Mouse (Mus musculus): ENCODE results near the gene Cltb. TPM values are rescaled to one million over a fixed set of nuclear protein-coding genes. Genes with fewer than 3 reads are reported as not detected.
A peak's percentile ranks its signal among the peaks of the same experiment; 100 is the strongest.

The Cltb gene
- total and polyA plus RNA-seq, 3 experiments: 9.2 to 19.5 (median 17.9) TPM

GRCm38 (mm10) chr13:54591776-54592356 is 19.3 kb downstream of the Cltb start:
- Histone ChIP-seq H3K4me2 (ENCODE audit: insufficient read depth, low read depth, poor library complexity, severe bottlenecking) (peak overlapping the region; percentile 65), H3K36me3 (replicated peaks in 1 of 2; ENCODE audit: control insufficient read depth in 1 of 2, insufficient read depth in 1 of 2, low read length in 1 of 2) (peaks cover 8 to 70% of the 10 kb centered on the region in 2 experiments), H3K79me2 (replicated peaks; ENCODE audit: control insufficient read depth, extremely low read depth, insufficient read depth, poor library complexity, severe bottlenecking) (peaks cover 28% of the 10 kb centered on the region), H3K27ac (ENCODE audit: insufficient read depth, low read depth) (no peak overlapping the region), H3K9ac (ENCODE audit: insufficient read depth, low read depth) (no peak overlapping the region), H3K4me3 (replicated peaks in 1 of 3; ENCODE audit: low read depth in 2 of 3, low read length in 2 of 3, poor library complexity in 1 of 3) (no peak overlapping the region), H3K4me1 (ENCODE audit: control insufficient read depth in 1 of 2, insufficient read depth in 2 of 2) (peaks cover 7 to 30% of the 10 kb centered on the region in 2 experiments), H3K9me3 (replicated peaks; ENCODE audit: low read length) (no peaks in the 10 kb centered on the region), H3K27me3 (replicated peaks) (no peaks in the 10 kb centered on the region)
- dilution Hi-C loops (cut with MboI; ENCODE audit: extremely low pct_ligation_motif_present, extremely low pct_unique_long_range_greater_than_20kb, low sequenced_read_pairs) (no loop called here), in situ Hi-C loops (cut with MboI; ENCODE audit: low pct_ligation_motif_present, low pct_unique_long_range_greater_than_20kb, low sequenced_read_pairs) (no loop called here)
- TF ChIP-seq TBP (conservative IDR thresholded peaks at IDR 0.05; ENCODE audit: low read depth, low read length): no peak
- no peak for TF ChIP-seq BHLHE40 (IDR thresholded peaks at IDR 0.05; ENCODE audit: low read depth, low read length)
- no peak for TF ChIP-seq ZC3H11A (IDR thresholded peaks at IDR 0.05; ENCODE audit: low read depth, low read length)
- no peak for TF ChIP-seq RAD21 (IDR thresholded peaks at IDR 0.05; ENCODE audit: low read depth, low read length)
- no peak for TF ChIP-seq SMC3 (IDR thresholded peaks at IDR 0.05; ENCODE audit: low read depth, low read length)
- TF ChIP-seq EP300 (IDR thresholded peaks at IDR 0.05; ENCODE audit: low read length): no peak
- TF ChIP-seq TCF12 (IDR thresholded peaks at IDR 0.05; ENCODE audit: low read depth, low read length): no peak
- TF ChIP-seq JUND (conservative IDR thresholded peaks at IDR 0.05; ENCODE audit: low read depth, low read length): no peak
- no peak for DNase-seq (ENCODE audit: extremely low read depth)

DNA sequence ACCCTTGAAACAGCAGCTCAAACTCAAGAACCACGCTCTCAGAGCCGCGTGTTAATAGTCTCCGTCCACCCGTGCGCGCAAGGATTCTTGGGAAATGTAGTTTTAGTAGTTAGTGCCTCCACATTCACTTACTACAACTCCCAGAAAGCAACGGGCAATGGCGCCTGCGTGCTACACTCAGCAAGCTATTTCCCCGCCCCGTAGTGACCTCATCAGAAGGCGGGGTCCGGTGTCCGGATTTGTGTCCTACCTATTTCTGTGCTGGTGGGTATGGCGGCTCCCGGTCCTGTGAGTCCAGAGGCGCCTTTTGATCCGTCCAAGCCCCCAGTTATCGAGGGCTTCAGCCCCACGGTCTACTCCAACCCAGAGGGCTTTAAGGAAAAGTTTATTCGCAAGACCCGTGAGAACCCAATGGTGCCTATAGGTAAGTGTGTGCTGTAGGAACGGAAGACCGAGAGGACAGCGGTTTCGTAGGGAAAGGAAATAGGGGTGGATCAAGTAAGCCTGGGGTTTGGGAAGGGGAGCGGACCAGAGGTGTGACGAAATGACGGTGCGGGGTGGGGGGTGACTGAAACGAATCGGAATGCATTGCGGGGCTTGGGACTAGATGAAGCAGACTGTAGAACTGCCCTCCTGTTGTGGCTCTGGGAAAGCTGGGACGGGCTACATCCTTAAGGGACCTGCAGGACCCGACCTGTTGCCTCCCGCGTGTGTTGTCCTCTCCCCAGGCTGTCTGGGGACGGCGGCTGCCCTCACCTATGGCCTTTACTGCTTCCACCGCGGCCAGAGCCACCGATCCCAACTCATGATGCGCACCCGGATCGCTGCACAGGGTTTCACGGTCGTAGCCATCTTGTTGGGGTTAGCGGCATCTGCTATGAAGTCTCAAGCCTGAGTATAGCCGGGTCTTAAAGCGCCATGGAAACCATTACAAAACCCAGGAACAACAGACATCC is 20.9 kb downstream of the Cltb start, which contains the start of the genes Nop16 and Higd2a:
Gene Nop16 (minus strand): TSS at position 95 of the 956 bp plus-strand sequence.
Gene Higd2a (plus strand): TSS at position 212 of the 956 bp plus-strand sequence.
- H3K36me3 ChIP-seq (replicated peaks in 1 of 2; ENCODE audit: control insufficient read depth in 1 of 2, insufficient read depth in 1 of 2, low read length in 1 of 2): peaks cover 13 to 68% of the 10 kb centered on the region in 2 experiments
- in situ Hi-C loops (cut with MboI; ENCODE audit: low pct_ligation_motif_present, low pct_unique_long_range_greater_than_20kb, low sequenced_read_pairs) (no loop called here), dilution Hi-C loops (cut with MboI; ENCODE audit: extremely low pct_ligation_motif_present, extremely low pct_unique_long_range_greater_than_20kb, low sequenced_read_pairs) (no loop called here)
- TF ChIP-seq KAT2A (IDR thresholded peaks at IDR 0.05; ENCODE audit: insufficient replicate concordance, low read length): peak; percentile 91; the same call in 1 of the 2 replicates
- no peak for TF ChIP-seq CHD1 (IDR thresholded peaks at IDR 0.05; ENCODE audit: low read depth, low read length)
- peak; percentile 63; the same call in 1 of the 2 replicates for TF ChIP-seq MAZ (IDR thresholded peaks at IDR 0.05; ENCODE audit: low read depth, low read length)
- TF ChIP-seq ZMIZ1 (IDR thresholded peaks at IDR 0.05; ENCODE audit: low read depth, low read length): peak; percentile 90
- peak; percentile 3; the same call in 1 of the 2 replicates for TF ChIP-seq JUN (IDR thresholded peaks at IDR 0.05; ENCODE audit: insufficient read depth, low read depth, low read length)
- TF ChIP-seq TCF12 (IDR thresholded peaks at IDR 0.05; ENCODE audit: low read depth, low read length): peak; percentile 60
- TF ChIP-seq MEF2A (IDR thresholded peaks at IDR 0.05; ENCODE audit: borderline replicate concordance, low read depth, low read length): no peak
- TF ChIP-seq JUND (conservative IDR thresholded peaks at IDR 0.05; ENCODE audit: low read depth, low read length): no peak; the same call in 1 of the 2 replicates
- no peak for TF ChIP-seq RAD21 (IDR thresholded peaks at IDR 0.05; ENCODE audit: low read depth, low read length)
- TF ChIP-seq GABPA (IDR thresholded peaks at IDR 0.05; ENCODE audit: insufficient replicate concordance, low read depth, low read length): no peak; the same call in 1 of the 2 replicates
- TF ChIP-seq USF2 (conservative IDR thresholded peaks at IDR 0.05; ENCODE audit: low read depth, low read length): no peak
- peak; percentile 89 for TF ChIP-seq TBP (conservative IDR thresholded peaks at IDR 0.05; ENCODE audit: low read depth, low read length)
- peak; percentile 91 for TF ChIP-seq HCFC1 (IDR thresholded peaks at IDR 0.05; ENCODE audit: low read depth, low read length)
- no peak; the same call in 1 of the 2 replicates for TF ChIP-seq ETS1 (conservative IDR thresholded peaks at IDR 0.05; ENCODE audit: low read depth, low read length)
- peak; percentile 85 for TF ChIP-seq NRF1 (IDR thresholded peaks at IDR 0.05; ENCODE audit: low read depth, low read length)
- no peak; the same call in 1 of the 2 replicates for TF ChIP-seq UBTF (IDR thresholded peaks at IDR 0.05; ENCODE audit: low read depth, low read length)
- TF ChIP-seq IRF4 (IDR thresholded peaks at IDR 0.05; ENCODE audit: low read depth, low read length): peak; percentile 8; the same call in 1 of the 2 replicates
- no peak for TF ChIP-seq ZNF384 (IDR thresholded peaks at IDR 0.05; ENCODE audit: low read depth, low read length)
- peak; percentile 71 for TF ChIP-seq ELF1 (IDR thresholded peaks at IDR 0.05; ENCODE audit: low read depth, low read length)
- TF ChIP-seq ZC3H11A (IDR thresholded peaks at IDR 0.05; ENCODE audit: low read depth, low read length): no peak
- TF ChIP-seq SIN3A (IDR thresholded peaks at IDR 0.05; ENCODE audit: low read length): peak; percentile 84
- peak; percentile 84; the same call in 1 of the 2 replicates for TF ChIP-seq POLR2AphosphoS2 (IDR thresholded peaks at IDR 0.05; ENCODE audit: low read depth, low read length)
- no peak for TF ChIP-seq ZKSCAN1 (IDR thresholded peaks at IDR 0.05; ENCODE audit: borderline replicate concordance, low read depth, low read length)
- TF ChIP-seq RCOR1 (conservative IDR thresholded peaks at IDR 0.05; ENCODE audit: low read depth, low read length): no peak

More for the DNA sequence above, 20.9 kb downstream of the Cltb start, which contains the start of the genes Nop16 and Higd2a:
- Histone ChIP-seq H3K9ac (ENCODE audit: insufficient read depth, low read depth) (peak within 1 kb of the TSS; percentile 85), H3K27me3 (replicated peaks) (no peaks in the 10 kb centered on the region), H3K4me1 (ENCODE audit: control insufficient read depth in 1 of 2, insufficient read depth in 2 of 2) (peaks cover 7 to 32% of the 10 kb centered on the region in 2 experiments), H3K4me2 (ENCODE audit: insufficient read depth, low read depth, poor library complexity, severe bottlenecking) (peak within 1 kb of the TSS; percentile 65), H3K9me3 (replicated peaks; ENCODE audit: low read length) (no peaks in the 10 kb centered on the region), H3K4me3 (replicated peaks in 1 of 3; ENCODE audit: low read depth in 2 of 3, low read length in 2 of 3, poor library complexity in 1 of 3) (peak within 1 kb of the TSS; percentile 79 to 99 (median 94)), H3K79me2 (replicated peaks; ENCODE audit: control insufficient read depth, extremely low read depth, insufficient read depth, poor library complexity, severe bottlenecking) (peaks cover 28% of the 10 kb centered on the region), H3K27ac (ENCODE audit: insufficient read depth, low read depth) (peak within 1 kb of the TSS; percentile 28)
- peak; percentile 99 for DNase-seq (ENCODE audit: extremely low read depth)

All from CH12.LX (cell line).